Mouse (Mus musculus): ENCODE results near the gene Sdk1.

- TF ChIP-seq CTCF (IDR thresholded peaks at IDR 0.05; ENCODE audit: insufficient read depth, low read depth, low read length) (no peak), POLR2A (IDR thresholded peaks at IDR 0.05; ENCODE audit: insufficient read depth, low read depth, low read length) (no peak)
Observed at GRCm38 (mm10) chr5:141748793-141749192, 507.5 kb downstream of the Sdk1 start.

Measured in olfactory bulb, adult 2 months (tissue).